Comparison of ENCODE assay signal across 17 mouse cellular contexts in the genomic region with DNA sequence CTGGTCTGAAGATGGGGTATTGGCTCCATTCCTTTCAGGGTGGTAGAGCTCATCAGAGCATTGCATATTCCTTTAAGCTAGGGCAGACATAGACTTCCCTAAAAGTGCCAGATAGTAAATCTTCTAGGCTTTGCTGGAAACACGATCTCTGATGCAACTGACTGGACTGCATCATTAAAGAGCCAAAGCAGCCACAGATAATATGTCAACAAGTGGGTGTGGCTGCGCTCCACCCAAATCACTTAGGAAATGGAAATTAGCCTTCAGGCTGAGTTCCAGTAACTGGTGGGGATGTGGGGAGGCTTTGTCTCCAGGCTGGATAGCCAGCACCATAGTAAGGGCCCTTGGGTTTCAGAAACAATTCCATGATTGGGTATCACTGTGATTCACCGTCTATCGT.
A peak's percentile ranks its signal among the peaks of the same experiment; 100 is the strongest.
DNase-seq lines count a peak whose midpoint lies in the region; ATAC-seq lines count a peak whose summit lies in the region.
"Had no signal": no experiment of that assay in that cellular context is flagged by ENCODE, and none has a peak within 500 bp of the region (broad histone marks: within the 10 kb centered on the region; RNA-seq: fewer than 3 reads in every experiment).

No protein-coding gene starts in this region.

- H3K4me3 ChIP-seq in liver, embryonic 12.5 days, result no peak overlapping the region
- H3K4me3 ChIP-seq: embryonic facial prominence, embryonic 15.5 days; hindbrain, embryonic 13.5 days; neural tube, embryonic 12.5 days; stomach, embryonic 15.5 days had no signal

- H3K9me3 ChIP-seq in liver, embryonic 12.5 days (replicated peaks), result no peaks in the 10 kb centered on the region
- H3K9me3 ChIP-seq: embryonic facial prominence, embryonic 15.5 days; hindbrain, embryonic 13.5 days; neural tube, embryonic 12.5 days; stomach, embryonic 15.5 days had no signal

- no peak overlapping the region for H3K27ac ChIP-seq in liver, embryonic 12.5 days
- H3K27ac ChIP-seq: embryonic facial prominence, embryonic 15.5 days; hindbrain, embryonic 13.5 days; neural tube, embryonic 12.5 days; stomach, embryonic 15.5 days had no signal

- H3K9ac ChIP-seq in liver, embryonic 12.5 days, result no peak overlapping the region
- H3K9ac ChIP-seq: embryonic facial prominence, embryonic 15.5 days; hindbrain, embryonic 13.5 days; lung, embryonic 14.5 days; neural tube, embryonic 12.5 days; stomach, embryonic 15.5 days had no signal

- no peak for ATAC-seq in liver, embryonic 12.5 days
- ATAC-seq: CD4-positive, CD25-positive, alpha-beta regulatory T cell, adult 4 months had no signal

- no peaks in the 10 kb centered on the region for H3K27me3 ChIP-seq in liver, embryonic 12.5 days (replicated peaks)
- H3K27me3 ChIP-seq: embryonic facial prominence, embryonic 15.5 days; hindbrain, embryonic 13.5 days; neural tube, embryonic 12.5 days; stomach, embryonic 15.5 days had no signal

- peak; percentile 24 for DNase-seq in adrenal gland, adult 2 months
- no peak for DNase-seq in adrenal gland, adult (ENCODE audit: inconsistent age in 2 of 2, low spot score in 1 of 2)
- DNase-seq in heart, adult 9 months (ENCODE audit: low spot score in 2 of 2), result peak; percentile 19 to 34
- DNase-seq in heart, postnatal 4 days, result no peak
- DNase-seq in urinary bladder, postnatal 36 days (ENCODE audit: low spot score in 2 of 2), result peak; percentile 33 to 37
- DNase-seq in urinary bladder, postnatal 10 days (ENCODE audit: low spot score), result no peak
- DNase-seq in cerebellum, adult 9-10 months, result no peak
- DNase-seq: cerebellum, adult 9-11 months; embryo, embryonic 11 days; liver; lung, embryonic 14.5 days had no signal

- no peak overlapping the region for H3K4me2 ChIP-seq in liver, embryonic 12.5 days
- H3K4me2 ChIP-seq: embryonic facial prominence, embryonic 15.5 days; hindbrain, embryonic 13.5 days; lung, embryonic 14.5 days; neural tube, embryonic 12.5 days; stomach, embryonic 15.5 days had no signal

- H3K4me1 ChIP-seq in liver, embryonic 12.5 days, result no peaks in the 10 kb centered on the region
- H3K4me1 ChIP-seq: hindbrain, embryonic 13.5 days; neural tube, embryonic 12.5 days; stomach, embryonic 15.5 days had no signal

- 71% methylated on average over 4 of the region's 4 CpGs for WGBS in liver, embryonic 12.5 days (ENCODE audit: insufficient replicate concordance)

- H3K36me3 ChIP-seq in liver, embryonic 12.5 days, result no peaks in the 10 kb centered on the region
- H3K36me3 ChIP-seq: embryonic facial prominence, embryonic 15.5 days; hindbrain, embryonic 13.5 days; neural tube, embryonic 12.5 days; stomach, embryonic 15.5 days had no signal

Comparison
In these comparisons a context has a peak if more than half of its experiments do, and no peak if none do; other contexts are left out.
1. DNase-seq: peak in adrenal gland, adult 2 months (single experiment), heart, adult 9 months (2 of 2) and urinary bladder, postnatal 36 days (2 of 2); none in adrenal gland, adult (0 of 2), heart, postnatal 4 days (single experiment), urinary bladder, postnatal 10 days (single experiment) and cerebellum, adult 9-10 months (single experiment).